Mouse (Mus musculus) granulocyte monocyte progenitor cell, adult 5-6 weeks (primary cell): ENCODE results near the gene Olfr1133. TPM values are rescaled to one million over a fixed set of nuclear protein-coding genes. Genes with fewer than 3 reads are reported as not detected.
"Not testable (repeated sequence)": the region's sequence is repeated elsewhere in the genome, so short reads cannot be mapped to it uniquely, and the experiment has no call there.

Experiments
- ATAC-seq: replicated peaks from 2 replicates; pipeline ENCODE4 v1.8.0; 2016; ENCODE audit warnings: mild to moderate bottlenecking, moderate TSS enrichment, inconsistent platforms; ENCODE audit not compliant: poor library complexity, severe bottlenecking
- total RNA-seq, 2 experiments: library from RNA; stranded (forward) in 1 of 2; stranded (reverse) in 1 of 2; fragments of 200-712, 200-1000 nt in 1 of 2; fragments of >200 nt in 1 of 2; fragmentation: Nextera tagmentation in 1 of 2; gene quantifications; 2 replicates each; pipeline ENCODE4 v1.2.3; 2014 to 2017

The Olfr1133 gene
- total RNA-seq (2014; fragmentation: Nextera tagmentation), result not detected in 2 replicates
- not detected in 2 replicates for total RNA-seq (2017)

DNA sequence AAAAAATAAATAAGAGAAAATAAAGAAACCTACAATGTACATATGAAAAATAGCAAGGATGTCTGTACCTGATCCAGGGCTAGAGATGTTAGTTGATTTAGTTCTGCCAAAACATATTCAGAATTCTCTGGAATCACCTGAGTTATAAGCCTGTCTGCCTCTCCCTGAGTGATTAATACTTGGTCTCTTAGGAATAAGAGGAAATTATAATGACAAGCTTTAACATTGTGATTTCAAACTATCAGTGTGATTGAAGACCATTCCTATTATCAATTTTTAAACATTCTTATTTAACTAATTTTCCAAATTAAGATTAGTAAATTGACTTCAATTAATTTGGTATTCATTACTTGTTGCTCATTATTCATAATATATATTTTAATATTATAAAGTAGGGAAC is at the start of gene Olfr1133:
Gene Olfr1133, minus strand, starts transcription at position 101 of the 400 bp plus-strand sequence.
- no peak for ATAC-seq

DNA sequence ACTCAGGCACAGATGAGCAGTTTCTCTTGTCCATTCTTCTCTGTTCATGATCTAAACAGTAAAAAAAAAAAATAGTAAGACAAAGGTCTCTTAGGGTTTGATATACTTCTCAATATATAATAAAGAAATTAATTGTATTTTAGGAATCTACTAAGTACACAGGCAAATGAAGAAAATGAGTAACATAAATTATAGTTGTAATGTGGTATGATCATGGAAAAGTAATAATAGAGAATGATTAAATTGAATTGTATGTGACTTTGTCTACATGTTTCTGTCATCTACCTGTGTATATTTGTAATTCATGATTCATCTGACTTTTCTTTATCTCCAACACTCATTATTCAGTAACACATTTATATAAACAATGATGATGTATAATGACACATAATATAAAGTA is 46.7 kb upstream of the Olfr1133 start, which contains the start of gene Olfr1136:
Gene Olfr1136, minus strand, starts transcription at position 101 of the 400 bp plus-strand sequence.
- no peak for ATAC-seq

DNA sequence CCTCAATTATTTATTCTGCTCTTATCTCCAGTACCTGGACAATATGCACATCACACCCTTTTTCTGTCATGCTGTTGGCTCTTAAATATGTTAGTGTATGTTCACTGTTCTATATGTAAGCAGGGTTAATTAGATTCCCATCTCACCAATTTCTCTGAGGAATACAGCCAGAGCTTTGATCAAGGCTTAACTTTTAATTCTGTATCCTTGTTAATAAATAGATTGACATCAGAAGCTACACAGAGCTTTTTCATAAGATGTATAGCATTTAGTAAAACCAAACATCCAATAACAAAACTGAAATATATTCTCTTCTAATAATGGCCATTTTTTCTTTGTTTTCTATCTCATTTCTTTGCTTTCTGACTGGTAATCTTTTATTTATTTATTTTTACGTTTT is 26.4 kb upstream of the Olfr1133 start, which contains the start of gene Olfr1135:
Gene Olfr1135, minus strand, starts transcription at position 101 of the 400 bp plus-strand sequence.
- no peak for ATAC-seq

DNA sequence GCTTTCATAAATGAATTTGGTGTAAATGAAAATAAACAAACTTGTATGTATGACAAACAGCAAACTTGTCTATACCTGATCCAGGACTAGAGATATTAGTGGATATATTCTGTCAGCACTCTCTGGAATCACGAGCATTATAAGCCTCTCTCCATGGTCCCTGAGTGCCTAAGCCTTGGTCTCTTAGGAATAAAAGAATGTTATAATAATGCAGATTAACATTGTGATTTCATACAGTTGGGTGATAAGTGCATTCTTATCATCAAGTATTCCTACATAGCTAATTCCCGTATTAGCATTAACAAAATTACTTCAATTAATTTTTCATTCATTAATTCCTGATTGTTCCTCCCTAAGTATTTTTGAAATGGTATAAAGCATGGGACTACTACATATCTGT is 11.2 kb upstream of the Olfr1133 start, which contains the start of gene Olfr1134:
Gene Olfr1134, minus strand, starts transcription at position 101 of the 400 bp plus-strand sequence.
- no peak for ATAC-seq

DNA sequence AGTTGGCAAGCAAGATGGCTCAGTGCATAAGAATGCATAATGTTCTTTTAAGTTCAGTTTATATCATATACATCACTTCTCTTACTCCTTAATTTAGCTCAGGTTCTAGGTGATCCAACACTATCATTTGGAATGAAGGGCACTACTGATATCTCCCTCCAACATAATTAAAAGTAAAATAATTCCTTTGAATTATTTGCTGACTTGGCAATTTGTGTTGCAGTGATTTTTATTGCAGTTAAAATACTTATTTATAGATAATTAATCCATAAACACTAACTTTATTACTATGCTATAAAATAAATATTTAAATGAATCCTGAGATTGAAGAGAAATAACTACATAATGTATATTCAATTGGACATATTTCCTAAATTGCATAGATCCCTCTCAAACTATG is 4.7 kb downstream of the Olfr1133 start:
- no peak for ATAC-seq

DNA sequence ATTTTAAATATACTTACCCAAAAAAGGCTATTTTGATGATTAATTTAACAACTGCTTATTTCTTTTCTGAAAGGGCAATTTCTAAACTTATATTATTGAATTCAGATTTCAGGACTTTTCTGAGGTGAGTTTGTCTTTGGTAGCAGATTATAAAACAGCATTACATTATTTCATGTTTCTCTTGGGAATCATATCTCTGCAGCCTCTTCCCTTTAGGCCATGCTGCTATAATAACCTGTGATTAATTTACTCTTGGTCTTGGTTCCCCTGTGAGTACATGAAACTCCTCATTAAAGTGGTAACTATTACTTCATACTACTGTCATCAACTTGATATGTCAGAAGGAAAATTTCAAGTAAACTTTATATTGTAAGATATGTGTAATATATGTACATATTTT is 9.7 kb downstream of the Olfr1133 start, which contains the start of gene Olfr1132:
Gene Olfr1132, minus strand, starts transcription at position 101 of the 400 bp plus-strand sequence.
- ATAC-seq, result no peak

DNA sequence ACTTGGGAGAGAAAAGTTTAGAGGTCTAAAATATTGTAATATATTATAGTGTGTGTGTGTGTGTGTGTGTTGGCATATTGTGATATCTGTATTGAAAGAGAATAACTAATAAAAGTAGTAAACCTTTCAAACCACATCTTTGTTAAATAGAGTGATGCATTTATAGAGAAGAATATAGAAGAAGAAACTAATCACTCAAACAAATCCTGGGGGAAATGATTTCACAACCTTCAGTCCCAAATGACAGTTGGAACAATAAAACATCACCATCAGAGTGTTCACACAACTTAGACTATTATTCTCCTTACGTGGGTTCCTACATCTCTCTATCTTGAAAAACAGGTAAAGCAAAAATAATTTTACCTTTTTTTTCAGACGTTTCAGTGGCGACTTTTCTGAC is 20.4 kb downstream of the Olfr1133 start, which contains the start of gene Olfr1131:
Gene Olfr1131, plus strand, starts transcription at position 301 of the 400 bp plus-strand sequence.
- ATAC-seq, result no peak

DNA sequence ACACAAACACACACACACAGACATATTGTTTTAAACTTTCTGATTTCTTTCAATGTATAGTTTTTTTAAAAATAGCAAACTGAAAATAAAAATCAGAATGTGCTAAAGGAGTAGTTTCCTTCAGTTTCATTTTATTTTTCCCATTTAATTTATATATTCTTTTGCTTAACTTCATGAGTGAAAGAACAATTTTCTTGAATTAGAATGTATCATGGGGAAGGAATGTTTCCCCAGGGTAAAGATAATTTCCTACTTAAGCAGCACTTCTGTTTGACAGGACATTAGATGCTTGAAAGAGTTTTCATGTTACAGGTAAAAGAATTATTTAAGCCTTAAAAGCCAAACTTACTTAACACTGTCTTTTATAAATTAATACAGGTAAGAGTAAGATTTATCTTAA is 41.3 kb downstream of the Olfr1133 start, which contains the start of gene Olfr1130:
Gene Olfr1130, plus strand, starts transcription at position 301 of the 400 bp plus-strand sequence.
- not testable (repeated sequence) for ATAC-seq

Other genes starting within 250 kb of the Olfr1133 start
- gene Olfr1123, start 230.7 kb downstream of the Olfr1133 start, total RNA-seq (2014; fragmentation: Nextera tagmentation), result not detected in 2 replicates
- not detected in 2 replicates for gene Olfr1123, start 230.7 kb downstream of the Olfr1133 start, total RNA-seq (2017)
- not detected in 2 replicates for gene Olfr1124, start 217.1 kb downstream of the Olfr1133 start, total RNA-seq (2014; fragmentation: Nextera tagmentation)
- gene Olfr1124, start 217.1 kb downstream of the Olfr1133 start, total RNA-seq (2017), result not detected in 2 replicates
- not detected in 2 replicates for gene Olfr1126, start 193.4 kb downstream of the Olfr1133 start, total RNA-seq (2014; fragmentation: Nextera tagmentation)
- not detected in 2 replicates for gene Olfr1126, start 193.4 kb downstream of the Olfr1133 start, total RNA-seq (2017)
- gene Pramel7, start 150.3 kb downstream of the Olfr1133 start, total RNA-seq (2014; fragmentation: Nextera tagmentation), result not detected in 2 replicates
- gene Pramel7, start 150.3 kb downstream of the Olfr1133 start, total RNA-seq (2017), result not detected in 2 replicates
- gene Pramel6, start 140.8 kb downstream of the Olfr1133 start, total RNA-seq (2014; fragmentation: Nextera tagmentation), result not detected in 2 replicates
- not detected in 2 replicates for gene Pramel6, start 140.8 kb downstream of the Olfr1133 start, total RNA-seq (2017)
- not detected in 2 replicates for gene Olfr153, start 115.6 kb downstream of the Olfr1133 start, total RNA-seq (2014; fragmentation: Nextera tagmentation)
- gene Olfr153, start 115.6 kb downstream of the Olfr1133 start, total RNA-seq (2017), result not detected in 2 replicates
- not detected in 2 replicates for gene Olfr1128, start 101.8 kb downstream of the Olfr1133 start, total RNA-seq (2014; fragmentation: Nextera tagmentation)
- not detected in 2 replicates for gene Olfr1128, start 101.8 kb downstream of the Olfr1133 start, total RNA-seq (2017)
- gene Olfr1129, start 73.5 kb downstream of the Olfr1133 start, total RNA-seq (2014; fragmentation: Nextera tagmentation), result not detected in 2 replicates
- gene Olfr1129, start 73.5 kb downstream of the Olfr1133 start, total RNA-seq (2017), result not detected in 2 replicates
- not detected in 2 replicates for gene Olfr1130, start 41.2 kb downstream of the Olfr1133 start, total RNA-seq (2014; fragmentation: Nextera tagmentation)
- not detected in 2 replicates for gene Olfr1130, start 41.2 kb downstream of the Olfr1133 start, total RNA-seq (2017)
- not detected in 2 replicates for gene Olfr1131, start 20.3 kb downstream of the Olfr1133 start, total RNA-seq (2014; fragmentation: Nextera tagmentation)
- gene Olfr1131, start 20.3 kb downstream of the Olfr1133 start, total RNA-seq (2017), result not detected in 2 replicates
- not detected in 2 replicates for gene Olfr1132, start 9.8 kb downstream of the Olfr1133 start, total RNA-seq (2014; fragmentation: Nextera tagmentation)
- not detected in 2 replicates for gene Olfr1132, start 9.8 kb downstream of the Olfr1133 start, total RNA-seq (2017)
- not detected in 2 replicates for gene Olfr1134, start 11.1 kb upstream of the Olfr1133 start, total RNA-seq (2014; fragmentation: Nextera tagmentation)
- not detected in 2 replicates for gene Olfr1134, start 11.1 kb upstream of the Olfr1133 start, total RNA-seq (2017)
- gene Olfr1135, start 26.3 kb upstream of the Olfr1133 start, total RNA-seq (2014; fragmentation: Nextera tagmentation), result not detected in 2 replicates
- not detected in 2 replicates for gene Olfr1135, start 26.3 kb upstream of the Olfr1133 start, total RNA-seq (2017)
- not detected in 2 replicates for gene Olfr1136, start 46.6 kb upstream of the Olfr1133 start, total RNA-seq (2014; fragmentation: Nextera tagmentation)
- gene Olfr1136, start 46.6 kb upstream of the Olfr1133 start, total RNA-seq (2017), result not detected in 2 replicates
- not detected in 2 replicates for gene Olfr1137, start 65.8 kb upstream of the Olfr1133 start, total RNA-seq (2014; fragmentation: Nextera tagmentation)
- gene Olfr1137, start 65.8 kb upstream of the Olfr1133 start, total RNA-seq (2017), result not detected in 2 replicates
- not detected in 2 replicates for gene Olfr1138, start 92.6 kb upstream of the Olfr1133 start, total RNA-seq (2014; fragmentation: Nextera tagmentation)
- not detected in 2 replicates for gene Olfr1138, start 92.6 kb upstream of the Olfr1133 start, total RNA-seq (2017)
- gene Olfr1140, start 96.4 kb upstream of the Olfr1133 start, total RNA-seq (2014; fragmentation: Nextera tagmentation), result not detected in 2 replicates
- not detected in 2 replicates for gene Olfr1140, start 96.4 kb upstream of the Olfr1133 start, total RNA-seq (2017)
- gene Olfr1141, start 106.6 kb upstream of the Olfr1133 start, total RNA-seq (2014; fragmentation: Nextera tagmentation), result not detected in 2 replicates
- not detected in 2 replicates for gene Olfr1141, start 106.6 kb upstream of the Olfr1133 start, total RNA-seq (2017)
- not detected in 2 replicates for gene Olfr152, start 132.1 kb upstream of the Olfr1133 start, total RNA-seq (2014; fragmentation: Nextera tagmentation)
- gene Olfr152, start 132.1 kb upstream of the Olfr1133 start, total RNA-seq (2017), result not detected in 2 replicates
- gene Olfr1143, start 153.2 kb upstream of the Olfr1133 start, total RNA-seq (2014; fragmentation: Nextera tagmentation), result not detected in 2 replicates
- gene Olfr1143, start 153.2 kb upstream of the Olfr1133 start, total RNA-seq (2017), result not detected in 2 replicates
- gene Olfr1145, start 162.4 kb upstream of the Olfr1133 start, total RNA-seq (2014; fragmentation: Nextera tagmentation), result not detected in 2 replicates
- gene Olfr1145, start 162.4 kb upstream of the Olfr1133 start, total RNA-seq (2017), result not detected in 2 replicates
- gene Olfr1148, start 183.2 kb upstream of the Olfr1133 start, total RNA-seq (2014; fragmentation: Nextera tagmentation), result not detected in 2 replicates
- gene Olfr1148, start 183.2 kb upstream of the Olfr1133 start, total RNA-seq (2017), result not detected in 2 replicates
- not detected in 2 replicates for gene Olfr1150-ps1, start 196.6 kb upstream of the Olfr1133 start, total RNA-seq (2014; fragmentation: Nextera tagmentation)
- not detected in 2 replicates for gene Olfr1150-ps1, start 196.6 kb upstream of the Olfr1133 start, total RNA-seq (2017)
- not detected in 2 replicates for gene Olfr1151, start 208.5 kb upstream of the Olfr1133 start, total RNA-seq (2014; fragmentation: Nextera tagmentation)
- not detected in 2 replicates for gene Olfr1151, start 208.5 kb upstream of the Olfr1133 start, total RNA-seq (2017)
- not detected in 2 replicates for gene Olfr1152, start 219.1 kb upstream of the Olfr1133 start, total RNA-seq (2014; fragmentation: Nextera tagmentation)
- not detected in 2 replicates for gene Olfr1152, start 219.1 kb upstream of the Olfr1133 start, total RNA-seq (2017)
- not detected in 2 replicates for gene Olfr1153, start 247.6 kb upstream of the Olfr1133 start, total RNA-seq (2014; fragmentation: Nextera tagmentation)
- not detected in 2 replicates for gene Olfr1153, start 247.6 kb upstream of the Olfr1133 start, total RNA-seq (2017)